8 mouse cellular contexts compared by ENCODE assay signal in the genomic region with DNA sequence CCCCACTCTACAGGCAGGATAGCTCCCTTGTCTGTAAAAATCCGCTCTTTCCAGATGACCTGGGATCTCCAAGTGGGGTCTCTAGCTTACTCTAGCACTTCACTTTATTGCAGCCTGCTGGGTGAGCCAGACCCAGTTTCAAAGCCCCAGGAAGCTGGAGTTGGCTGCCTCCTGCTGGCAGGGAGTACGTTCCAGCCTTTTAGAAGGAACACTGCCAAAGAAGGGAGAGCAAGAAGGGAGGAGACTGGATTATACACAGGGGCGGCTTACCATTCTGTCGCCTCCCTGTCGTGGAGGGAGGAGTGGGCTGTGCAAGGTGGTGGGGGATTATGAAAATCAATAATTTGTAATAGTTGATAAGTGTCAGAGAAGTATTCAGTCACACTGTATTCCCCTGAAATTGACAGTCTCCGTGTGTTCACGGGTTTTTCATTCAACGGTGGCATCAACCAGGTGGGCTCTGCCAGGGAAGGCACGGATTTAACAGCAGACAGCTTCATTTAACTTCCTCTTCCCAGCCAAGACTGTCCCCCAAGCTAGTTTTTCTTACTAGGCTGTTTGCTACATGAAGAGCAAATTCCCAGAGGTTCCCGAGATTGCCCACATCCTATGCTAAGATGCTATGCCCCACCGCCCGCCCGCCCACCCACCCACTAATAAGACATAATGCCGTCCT. TPM values are rescaled to one million over a fixed set of nuclear protein-coding genes. Genes with fewer than 3 reads are reported as not detected.
A peak's percentile ranks its signal among the peaks of the same experiment; 100 is the strongest.
DNase-seq lines count a peak whose midpoint lies in the region; ATAC-seq and TF ChIP-seq lines count a peak whose summit lies in the region.

No protein-coding gene starts in this region.

- H3K4me1 ChIP-seq in cortical plate, adult 2 months (ENCODE audit: control insufficient read depth, insufficient read depth, low read length), result peaks cover 5% of the 10 kb centered on the region; the same call in 1 of the 2 replicates
- peaks cover 25% of the 10 kb centered on the region for H3K4me1 ChIP-seq in midbrain, embryonic 10.5 days
- H3K4me1 ChIP-seq in stomach, postnatal 0 days (replicated peaks; ENCODE audit: control insufficient read depth, insufficient read depth), result no peaks in the 10 kb centered on the region

- H3K9me3 ChIP-seq in midbrain, embryonic 10.5 days (replicated peaks), result no peaks in the 10 kb centered on the region
- H3K9me3 ChIP-seq in stomach, postnatal 0 days (ENCODE audit: control insufficient read depth, low read length), result no peaks in the 10 kb centered on the region

- H3K27me3 ChIP-seq in midbrain, embryonic 10.5 days (ENCODE audit: low read depth, poor library complexity, severe bottlenecking), result peaks cover 10% of the 10 kb centered on the region
- no peaks in the 10 kb centered on the region for H3K27me3 ChIP-seq in stomach, postnatal 0 days (ENCODE audit: control insufficient read depth, insufficient read depth, low read length)

- H3K36me3 ChIP-seq in midbrain, embryonic 10.5 days, result no peaks in the 10 kb centered on the region
- H3K36me3 ChIP-seq in stomach, postnatal 0 days (ENCODE audit: control insufficient read depth, insufficient read depth, low read length), result no peaks in the 10 kb centered on the region

- H3K4me3 ChIP-seq in cortical plate, adult 2 months (ENCODE audit: insufficient read depth, low read length), result peak overlapping the region; percentile 89
- H3K4me3 ChIP-seq in midbrain, embryonic 10.5 days, result peak overlapping the region; percentile 41
- peak overlapping the region; percentile 10; the same call in 1 of the 2 replicates for H3K4me3 ChIP-seq in stomach, postnatal 0 days (ENCODE audit: low read depth, low read length)

- H3K4me2 ChIP-seq in stomach, postnatal 0 days (replicated peaks; ENCODE audit: low read depth), result peak overlapping the region; percentile 35

- WGBS in midbrain, embryonic 10.5 days, result 17% methylated on average over 14 of the region's 14 CpGs
- 21% methylated on average over 14 of the region's 14 CpGs for WGBS in stomach, postnatal 0 days

- ATAC-seq in stomach, postnatal 0 days (ENCODE audit: low FRiP score, low TSS enrichment), result peak; percentile 47; the same call in 1 of the 2 replicates

- DNase-seq in urinary bladder, postnatal 14 days (ENCODE audit: low spot score), result peak; percentile 12
- no peak for DNase-seq in urinary bladder, postnatal 36 days (ENCODE audit: low spot score in 2 of 2)
- peak; percentile 27 to 38 for DNase-seq in heart, adult 18-20 months
- peak; percentile 25 for DNase-seq in kidney, postnatal 10 days
- peak; percentile 19 for DNase-seq in midbrain, embryonic 10.5 days (ENCODE audit: low spot score)
- peak; percentile 55 for DNase-seq in stomach, postnatal 0 days (ENCODE audit: low spot score)
- no peak for DNase-seq in ovary, postnatal 10 days (ENCODE audit: low spot score)

- peak; percentile 71 for TF ChIP-seq CTCF in cortical plate, adult 2 months (IDR thresholded peaks at IDR 0.05; ENCODE audit: extremely low read depth, insufficient read depth, low read length)
- peak; percentile 75 for TF ChIP-seq CTCF in stomach, postnatal 0 days (IDR thresholded peaks at IDR 0.05; ENCODE audit: low read depth)

- no peak overlapping the region for H3K9ac ChIP-seq in stomach, postnatal 0 days (ENCODE audit: low read length)

- peak overlapping the region; percentile 80 for H3K27ac ChIP-seq in cortical plate, adult 2 months (ENCODE audit: insufficient read depth, low read length)
- H3K27ac ChIP-seq in midbrain, embryonic 10.5 days (replicated peaks), result no peak overlapping the region
- no peak overlapping the region for H3K27ac ChIP-seq in stomach, postnatal 0 days (replicated peaks)

- no peak for TF ChIP-seq EP300 in stomach, postnatal 0 days (optimal IDR thresholded peaks at IDR 0.05)

- TF ChIP-seq POLR2A in cortical plate, adult 2 months (IDR thresholded peaks at IDR 0.05; ENCODE audit: extremely low read depth, insufficient read depth, low read length), result peak; percentile 81

RNA-seq across cellular contexts. Expression of a gene that starts 0.4 kb away (rescaled TPM):
- 80.9 and 90.5 TPM in 2 replicates for polyA plus RNA-seq in cortical plate, adult 2 months (2012; rRNA removed)
- 1 to 10 TPM; 3.3 to 5.3 TPM for total RNA-seq in heart, adult 18-20 months (2021)
- polyA plus RNA-seq in midbrain, embryonic 10.5 days (2016; fragmentation: Nextera tagmentation; extraction: Ambion mirVana), result 2.4 and 2.8 TPM in 2 replicates
- 1.0 and 2.1 TPM in 2 replicates for polyA plus RNA-seq in stomach, postnatal 0 days (2015; fragmentation: Nextera tagmentation; extraction: Ambion mirVana)

RNA-seq across cellular contexts. Expression of a gene that starts 40.0 kb away (rescaled TPM):
- polyA plus RNA-seq in cortical plate, adult 2 months (2012; rRNA removed), result 21.4 and 24.9 TPM in 2 replicates
- total RNA-seq in heart, adult 18-20 months (2021), result 10 to 100 TPM; 12.3 to 13.8 TPM
- 45.1 and 46.6 TPM in 2 replicates for polyA plus RNA-seq in midbrain, embryonic 10.5 days (2016; fragmentation: Nextera tagmentation; extraction: Ambion mirVana)
- polyA plus RNA-seq in stomach, postnatal 0 days (2015; fragmentation: Nextera tagmentation; extraction: Ambion mirVana), result 22.7 and 22.8 TPM in 2 replicates

Comparison
In these comparisons a context has a peak if more than half of its experiments do, and no peak if none do; other contexts are left out.
1. DNase-seq: peak in urinary bladder, postnatal 14 days (single experiment), heart, adult 18-20 months (2 of 2), kidney, postnatal 10 days (single experiment), midbrain, embryonic 10.5 days (single experiment) and stomach, postnatal 0 days (single experiment); none in urinary bladder, postnatal 36 days (0 of 2) and ovary, postnatal 10 days (single experiment).
2. H3K4me3 ChIP-seq: peak in every context shown above with its lines; median percentile 89 in cortical plate, adult 2 months; 41 in midbrain, embryonic 10.5 days; 10 in stomach, postnatal 0 days.
3. RNA of a gene that starts 0.4 kb away (polyA plus RNA-seq): 80.9 to 90.5 TPM in cortical plate, adult 2 months; 2.4 to 2.8 TPM in midbrain, embryonic 10.5 days and 1.0 to 2.1 TPM in stomach, postnatal 0 days; every median in the first group is over 10 times any median in the second.